ENCODE assay signal across 19 mouse cellular contexts in the genomic region with DNA sequence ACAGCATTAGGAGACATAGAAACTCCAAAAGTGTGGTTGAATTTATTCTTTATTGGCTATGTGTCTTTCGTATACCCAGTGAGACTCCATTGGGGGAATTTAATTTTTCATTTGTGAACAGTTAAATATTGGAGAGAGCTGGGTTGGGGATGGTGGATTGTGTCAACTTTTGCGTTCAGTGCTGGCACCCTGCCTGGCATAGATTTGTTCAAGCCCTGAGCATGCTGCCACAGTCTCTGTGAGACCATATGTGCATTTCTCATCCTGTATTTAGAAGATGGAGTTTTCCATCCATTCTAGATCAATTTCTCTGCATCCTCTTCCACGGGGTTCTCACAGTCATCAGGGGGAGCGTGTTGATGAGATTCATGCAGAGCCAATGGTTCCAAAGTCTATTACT.
DNase-seq lines count a peak whose midpoint lies in the region; ATAC-seq and TF ChIP-seq lines count a peak whose summit lies in the region.
"Had no signal": no experiment of that assay in that cellular context is flagged by ENCODE, and none has a peak within 500 bp of the region (broad histone marks: within the 10 kb centered on the region; RNA-seq: fewer than 3 reads in every experiment).

No protein-coding gene starts in this region.

- H3K4me3 ChIP-seq in embryonic facial prominence, embryonic 14.5 days (ENCODE audit: low read depth, low read length), result no peak overlapping the region
- no peak overlapping the region for H3K4me3 ChIP-seq in embryonic facial prominence, embryonic 10.5 days
- H3K4me3 ChIP-seq in layer of hippocampus, adult 2 months, result no peak overlapping the region
- H3K4me3 ChIP-seq: heart, embryonic 10.5 days; limb, embryonic 13.5 days; myocyte; neural tube, embryonic 15.5 days had no signal

- no peaks in the 10 kb centered on the region for H3K9me3 ChIP-seq in embryonic facial prominence, embryonic 14.5 days (ENCODE audit: control insufficient read depth, low read length)
- H3K9me3 ChIP-seq in embryonic facial prominence, embryonic 10.5 days, result no peaks in the 10 kb centered on the region
- H3K9me3 ChIP-seq: heart, embryonic 10.5 days; limb, embryonic 13.5 days; neural tube, embryonic 15.5 days had no signal

- H3K4me1 ChIP-seq in embryonic facial prominence, embryonic 14.5 days (ENCODE audit: control insufficient read depth, insufficient read depth, low read length), result no peaks in the 10 kb centered on the region
- no peaks in the 10 kb centered on the region for H3K4me1 ChIP-seq in embryonic facial prominence, embryonic 10.5 days
- H3K4me1 ChIP-seq: heart, embryonic 10.5 days; limb, embryonic 13.5 days; neural tube, embryonic 15.5 days had no signal

- no peak for TF ChIP-seq CTCF in layer of hippocampus, adult 2 months (conservative IDR thresholded peaks at IDR 0.05)

- no peaks in the 10 kb centered on the region for H3K36me3 ChIP-seq in embryonic facial prominence, embryonic 14.5 days (ENCODE audit: control insufficient read depth, insufficient read depth, low read length)
- no peaks in the 10 kb centered on the region for H3K36me3 ChIP-seq in embryonic facial prominence, embryonic 10.5 days (replicated peaks)
- H3K36me3 ChIP-seq: heart, embryonic 10.5 days; limb, embryonic 13.5 days; neural tube, embryonic 15.5 days had no signal

- ATAC-seq in embryonic facial prominence, embryonic 14.5 days (ENCODE audit: low read depth), result no peak
- ATAC-seq: intestine, embryonic 16.5 days had no signal

- WGBS in embryonic facial prominence, embryonic 14.5 days, result 90% methylated on average over 4 of the region's 4 CpGs
- WGBS in embryonic facial prominence, embryonic 10.5 days, result 82% methylated on average over 4 of the region's 4 CpGs

- H3K27ac ChIP-seq in embryonic facial prominence, embryonic 14.5 days (replicated peaks; ENCODE audit: low read depth, low read length), result no peak overlapping the region
- no peak overlapping the region for H3K27ac ChIP-seq in embryonic facial prominence, embryonic 10.5 days (replicated peaks)
- peak overlapping the region; percentile 53; the same call in 1 of the 2 replicates for H3K27ac ChIP-seq in layer of hippocampus, adult 2 months
- H3K27ac ChIP-seq: heart, embryonic 10.5 days; hindbrain, embryonic 14.5 days; limb, embryonic 13.5 days; liver, embryonic 14.5 days; neural tube, embryonic 15.5 days had no signal

- no peak overlapping the region for H3K4me2 ChIP-seq in embryonic facial prominence, embryonic 14.5 days (ENCODE audit: low read depth, low read length)
- H3K4me2 ChIP-seq: hindbrain, embryonic 14.5 days; limb, embryonic 13.5 days; neural tube, embryonic 15.5 days had no signal

- no peaks in the 10 kb centered on the region for H3K27me3 ChIP-seq in embryonic facial prominence, embryonic 14.5 days (replicated peaks; ENCODE audit: control insufficient read depth, insufficient read depth, low read length)
- no peaks in the 10 kb centered on the region for H3K27me3 ChIP-seq in embryonic facial prominence, embryonic 10.5 days (replicated peaks; ENCODE audit: low read depth, poor library complexity, severe bottlenecking)
- H3K27me3 ChIP-seq: limb, embryonic 13.5 days; neural tube, embryonic 15.5 days had no signal

- no peak overlapping the region for H3K9ac ChIP-seq in embryonic facial prominence, embryonic 14.5 days (ENCODE audit: low read depth, low read length)
- H3K9ac ChIP-seq: hindbrain, embryonic 14.5 days; limb, embryonic 13.5 days; liver, embryonic 14.5 days; neural tube, embryonic 15.5 days had no signal

- DNase-seq in embryonic facial prominence, embryonic 14.5 days (ENCODE audit: low spot score), result peak; percentile 5
- DNase-seq in embryonic facial prominence, embryonic 10.5 days (ENCODE audit: low spot score), result no peak
- DNase-seq in right cerebral cortex, postnatal 10 days (ENCODE audit: low spot score in 2 of 2), result peak; percentile 49 to 67
- DNase-seq in right cerebral cortex, postnatal 25 days, result no peak
- DNase-seq in layer of hippocampus, adult 2 months (ENCODE audit: low spot score in 2 of 2), result peak; percentile 44 to 47
- DNase-seq in lung, postnatal 14 days, result no peak
- no peak for DNase-seq in ovary, postnatal 36 days (ENCODE audit: low spot score)
- DNase-seq: adrenal gland, postnatal 10 days; gastrocnemius, postnatal 36 days; heart, postnatal 10 days; midbrain, embryonic 14.5 days; thymus, postnatal 25 days had no signal

Comparison
In these comparisons a context has a peak if more than half of its experiments do, and no peak if none do; other contexts are left out.
1. DNase-seq: peak in embryonic facial prominence, embryonic 14.5 days (single experiment), right cerebral cortex, postnatal 10 days (2 of 2) and layer of hippocampus, adult 2 months (2 of 2); none in embryonic facial prominence, embryonic 10.5 days (single experiment), right cerebral cortex, postnatal 25 days (single experiment), lung, postnatal 14 days (single experiment) and ovary, postnatal 36 days (single experiment).